Mouse (Mus musculus) spleen, adult 2 months (tissue): ENCODE data around the gene Cnot10.

Source experiments
- CTCF ChIP-seq: fragments of 200-500 bp; IDR thresholded peaks from 2 replicates; pipeline ENCODE4 v1.5.1; 2011; ENCODE audit warnings: mild to moderate bottlenecking, inconsistent platforms; ENCODE audit not compliant: insufficient read depth, insufficient read length, insufficient replicate concordance; ENCODE audit errors: extremely low read depth
- POLR2A ChIP-seq: fragments of 200-500 bp; IDR thresholded peaks from 2 replicates; pipeline ENCODE4 v1.6.1; 2011; ENCODE audit warnings: low read depth, low read length, inconsistent platforms

DNA sequence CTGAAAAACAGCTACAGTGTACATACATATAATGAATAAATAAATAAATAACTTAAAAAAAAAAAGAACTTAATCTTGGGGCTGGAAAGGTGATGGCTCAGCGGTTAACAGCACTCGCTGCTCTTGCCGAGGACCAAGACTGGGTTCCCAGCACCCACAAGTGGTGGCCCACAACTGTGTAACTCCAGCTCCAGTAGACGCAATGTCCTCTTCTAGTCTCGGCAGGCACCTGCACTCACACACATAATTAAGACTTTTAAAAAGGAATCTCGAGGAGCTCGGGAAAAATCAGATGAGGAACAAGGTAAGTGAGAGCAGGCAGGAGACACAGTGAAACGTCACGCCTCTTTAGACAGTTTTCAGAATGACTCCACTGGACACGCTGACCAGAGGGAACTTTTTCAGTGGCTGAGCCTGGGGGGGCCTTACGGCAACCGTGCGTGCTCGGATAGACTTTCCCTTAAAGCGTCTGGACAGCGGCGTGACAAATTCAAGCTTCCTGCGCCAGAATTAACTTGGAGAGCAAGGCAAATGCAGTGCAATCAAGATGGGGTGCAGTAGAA lies 717 bp downstream of the Cnot10 start:
- TF ChIP-seq CTCF (no peak), POLR2A (no peak)
